Mouse (Mus musculus) right cerebral cortex, adult 2 months (tissue): ENCODE measurements around the gene Zfp985.
"Not testable (repeated sequence)": the region's sequence is repeated elsewhere in the genome, so short reads cannot be mapped to it uniquely, and the experiment has no call there.

Experiments used
- DNase-seq, 2 experiments: peaks; one replicate each; pipeline ENCODE4 v3.0.0; 2021 to 2022; ENCODE audit warnings: low spot score in 2 of 2

Gene Zfp985

GRCm38 (mm10) chr4:147553071-147553470, at the start of gene Zfp985:
Gene Zfp985 (plus strand): TSS chr4:147553277.
- DNase-seq: not testable (repeated sequence)

GRCm38 (mm10) chr4:147509174-147509573, 43.9 kb upstream of the Zfp985 start:
- DNase-seq: no peak

GRCm38 (mm10) chr4:147518981-147519380, 34.1 kb upstream of the Zfp985 start:
- no peak for DNase-seq

- no peak for DNase-seq
These were observed 33.0 kb upstream of the Zfp985 start for GRCm38 (mm10) chr4:147520100-147520499.

GRCm38 (mm10) chr4:147525125-147525524, 28.0 kb upstream of the Zfp985 start:
- DNase-seq: no peak

- DNase-seq: no peak
These were observed 22.7 kb upstream of the Zfp985 start for GRCm38 (mm10) chr4:147530366-147530765.

- not testable (repeated sequence) for DNase-seq
These were observed 17.2 kb upstream of the Zfp985 start for GRCm38 (mm10) chr4:147535916-147536315.

GRCm38 (mm10) chr4:147537702-147538101, 15.4 kb upstream of the Zfp985 start:
- DNase-seq: no peak

- DNase-seq: not testable (repeated sequence)
These were observed 13.2 kb upstream of the Zfp985 start, which contains the start of gene Gm16503 for GRCm38 (mm10) chr4:147539918-147540317. Gene Gm16503 (plus strand): TSS chr4:147540218.

- DNase-seq: no peak
These were observed 12.0 kb upstream of the Zfp985 start for GRCm38 (mm10) chr4:147541105-147541504.

GRCm38 (mm10) chr4:147554361-147554760, 1.3 kb downstream of the Zfp985 start:
- DNase-seq: not testable (repeated sequence)

GRCm38 (mm10) chr4:147556921-147557320, 3.8 kb downstream of the Zfp985 start:
- DNase-seq: not testable (repeated sequence)

GRCm38 (mm10) chr4:147558011-147558410, 4.9 kb downstream of the Zfp985 start:
- not testable (repeated sequence) for DNase-seq

- not testable (repeated sequence) for DNase-seq
These were observed 6.0 kb downstream of the Zfp985 start for GRCm38 (mm10) chr4:147559096-147559495.

GRCm38 (mm10) chr4:147565426-147566220, 12.5 kb downstream of the Zfp985 start:
- no peak for DNase-seq

GRCm38 (mm10) chr4:147571156-147571555, 18.1 kb downstream of the Zfp985 start:
- not testable (repeated sequence) for DNase-seq

GRCm38 (mm10) chr4:147579371-147579770, 26.3 kb downstream of the Zfp985 start:
- not testable (repeated sequence) for DNase-seq

GRCm38 (mm10) chr4:147586511-147587473, 33.7 kb downstream of the Zfp985 start:
- DNase-seq: no peak

GRCm38 (mm10) chr4:147594630-147595029, 41.6 kb downstream of the Zfp985 start:
- DNase-seq: not testable (repeated sequence)

- DNase-seq: no peak
These were observed 44.6 kb downstream of the Zfp985 start for GRCm38 (mm10) chr4:147597685-147598084.

- no peak for DNase-seq
These were observed 45.8 kb downstream of the Zfp985 start for GRCm38 (mm10) chr4:147598831-147599230.

GRCm38 (mm10) chr4:147601881-147602280, 48.8 kb downstream of the Zfp985 start:
- DNase-seq: no peak
